Mouse (Mus musculus) megakaryocyte, embryonic 14.5 days (primary cell): Measurements from ENCODE around the gene Ifna16.

Source experiments
- FLI1 ChIP-seq: IDR thresholded peaks from 2 replicates; pipeline ENCODE4 v1.6.1; 2012; ENCODE audit warnings: low read length, inconsistent platforms, mixed read lengths
- GATA1 ChIP-seq: IDR thresholded peaks from 3 replicates; pipeline ENCODE4 v1.6.1; 2012; ENCODE audit warnings: mixed read lengths, low read length, inconsistent platforms, borderline replicate concordance

DNA sequence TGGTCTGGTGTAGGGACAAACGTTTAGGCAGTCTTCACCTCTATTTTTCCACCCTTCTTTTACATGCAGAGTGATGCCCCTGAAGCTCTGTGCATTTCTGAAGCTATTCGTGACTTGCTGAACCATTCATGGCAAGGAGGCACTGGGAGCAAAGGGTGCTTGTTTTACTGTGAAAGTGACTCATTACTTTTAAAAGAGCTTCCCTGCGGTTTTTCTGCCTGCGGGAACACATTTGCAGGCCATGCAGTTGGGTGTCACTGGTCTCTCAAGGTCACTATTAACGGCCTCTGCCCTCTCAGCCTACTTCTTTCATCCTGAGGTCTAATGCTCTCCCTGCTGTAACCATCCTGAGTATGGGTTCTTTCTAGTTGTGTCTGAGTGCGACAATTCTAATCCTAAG, 20.4 kb upstream of the Ifna16 start:
- TF ChIP-seq GATA1, result no peak
- TF ChIP-seq FLI1, result no peak
